Mouse (Mus musculus) limb, embryonic 12.5 days (tissue): Measurements from ENCODE around the gene Vmn1r172. TPM values are rescaled to one million over a fixed set of nuclear protein-coding genes. Genes with fewer than 3 reads are reported as not detected.
"Not testable (repeated sequence)": the region's sequence is repeated elsewhere in the genome, so short reads cannot be mapped to it uniquely, and the experiment has no call there.

Experiments
- ATAC-seq: fragments of 200-750 bp; cut with Nextera tagmentation; 2 replicates; pipeline ENCODE4 v1.8.0; 2017; ENCODE audit warnings: low read depth, moderate TSS enrichment; ENCODE audit not compliant: insufficient number of reproducible peaks, insufficient read depth, low FRiP score, low TSS enrichment
- H3K27ac ChIP-seq: fragments of 300-500 bp; sonication (generic); 2 replicates; pipeline ENCODE4 v1.5.1; 2016; ENCODE audit warnings: mild to moderate bottlenecking, moderate library complexity
- H3K27me3 ChIP-seq: fragments of 300-500 bp; sonication (generic); 2 replicates; pipeline ENCODE4 v1.6.1; 2016; ENCODE audit warnings: mild to moderate bottlenecking, moderate library complexity
- H3K36me3 ChIP-seq: fragments of 300-500 bp; sonication (generic); 2 replicates; pipeline ENCODE4 v1.6.1; 2016; ENCODE audit warnings: mild to moderate bottlenecking, moderate library complexity
- H3K4me1 ChIP-seq: fragments of 300-500 bp; sonication (generic); replicated peaks from 2 replicates; pipeline ENCODE4 v1.6.1; 2016
- H3K4me2 ChIP-seq: fragments of 300-500 bp; sonication (generic); 2 replicates; pipeline ENCODE4 v1.6.1; 2016; ENCODE audit warnings: mild to moderate bottlenecking, moderate library complexity
- H3K4me3 ChIP-seq: fragments of 300-500 bp; sonication (generic); replicated peaks from 2 replicates; pipeline ENCODE4 v1.5.1; 2016; ENCODE audit warnings: mild to moderate bottlenecking
- H3K9ac ChIP-seq: fragments of 300-500 bp; sonication (generic); replicated peaks from 2 replicates; pipeline ENCODE4 v1.6.1; 2016; ENCODE audit warnings: mild to moderate bottlenecking, moderate library complexity
- H3K9me3 ChIP-seq: fragments of 300-500 bp; sonication (generic); 2 replicates; pipeline ENCODE4 v1.6.1; 2016; ENCODE audit warnings: mild to moderate bottlenecking, moderate library complexity
- WGBS: fragments of 180-500 bp; shearing (Covaris S2); methylation state at CpG from one replicate; pipeline ENCODE4 v1.1.7; 2016; 5-methylcytosine and 5-hydroxymethylcytosine counted together
- polyA plus RNA-seq: library from polyadenylated mRNA; unstranded; fragments of >200 nt; fragmentation: Nextera tagmentation; extraction: Ambion mirVana; gene quantifications from 2 replicates; pipeline ENCODE4 v1.2.1, GENCODE M21; 2016

The Vmn1r172 gene
- polyA plus RNA-seq = not detected in 2 replicates

- WGBS = 63% methylated on average over 2 of the region's 2 CpGs
- H3K27ac ChIP-seq = no peak within 1 kb of the TSS
- no peak for ATAC-seq
Observed at GRCm38 (mm10) chr7:23658016-23658415, at the start of gene Vmn1r172. Vmn1r172 (plus strand) TSS chr7:23658316.

DNA sequence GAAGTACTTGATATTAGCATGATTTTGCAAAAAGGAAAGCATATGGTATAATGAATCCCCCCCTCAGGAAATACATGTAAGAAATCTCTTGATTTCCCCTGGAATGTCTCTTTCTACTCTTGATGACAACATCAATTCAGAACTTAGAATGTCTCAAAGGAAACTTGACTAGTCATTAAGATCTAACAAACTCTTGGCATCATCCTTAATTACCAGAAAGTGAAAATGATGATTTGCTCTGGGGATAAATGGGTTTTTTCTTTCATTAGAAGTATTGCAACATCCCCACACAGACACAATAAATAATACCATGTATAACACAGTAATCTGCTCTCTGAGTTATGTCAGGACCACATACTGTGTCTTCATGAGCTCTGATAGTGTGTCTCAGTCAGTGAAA lies 27.7 kb upstream of the Vmn1r172 start, which contains the start of gene Vmn1r171:
Gene Vmn1r171, plus strand, starts transcription at position 301 of the 400 bp plus-strand sequence.
- Histone ChIP-seq H3K9ac (no peak within 1 kb of the TSS), H3K4me1 (no peaks in the 10 kb centered on the region), H3K4me2 (no peak within 1 kb of the TSS), H3K27ac (no peak within 1 kb of the TSS), H3K9me3 (peaks cover 23% of the 10 kb centered on the region), H3K27me3 (no peaks in the 10 kb centered on the region), H3K36me3 (no peaks in the 10 kb centered on the region), H3K4me3 (no peak within 1 kb of the TSS)
- ATAC-seq = no peak

More at GRCm38 (mm10) chr7:23658016-23658415, at the start of gene Vmn1r172:
- Histone ChIP-seq H3K4me3 (no peak within 1 kb of the TSS), H3K4me1 (no peaks in the 10 kb centered on the region), H3K9ac (no peak within 1 kb of the TSS), H3K27me3 (no peaks in the 10 kb centered on the region), H3K9me3 (peaks cover 11% of the 10 kb centered on the region), H3K4me2 (no peak within 1 kb of the TSS), H3K36me3 (no peaks in the 10 kb centered on the region)

GRCm38 (mm10) chr7:23700403-23700802 lies 42.3 kb downstream of the Vmn1r172 start, which contains the start of gene Vmn1r173:
Vmn1r173 (plus strand) TSS chr7:23700703.
- 68% methylated on average over 1 of the region's 1 CpGs for WGBS
- H3K9ac ChIP-seq, H3K36me3 ChIP-seq, H3K4me2 ChIP-seq, H3K4me1 ChIP-seq, H3K27me3 ChIP-seq, ATAC-seq, H3K9me3 ChIP-seq, H3K4me3 ChIP-seq, H3K27ac ChIP-seq: not testable (repeated sequence)

Other genes starting within 250 kb of the Vmn1r172 start
- gene Vmn1r167, start 151.1 kb upstream of the Vmn1r172 start, polyA plus RNA-seq = not detected in 2 replicates
- not detected in 2 replicates for gene Vmn1r168, start 118.6 kb upstream of the Vmn1r172 start, polyA plus RNA-seq
- gene Vmn1r169, start 82.8 kb upstream of the Vmn1r172 start, polyA plus RNA-seq = not detected in 2 replicates
- not detected in 2 replicates for gene Vmn1r170, start 52.1 kb upstream of the Vmn1r172 start, polyA plus RNA-seq
- not detected in 2 replicates for gene Vmn1r171, start 27.6 kb upstream of the Vmn1r172 start, polyA plus RNA-seq
- not detected in 2 replicates for gene Vmn1r173, start 42.4 kb downstream of the Vmn1r172 start, polyA plus RNA-seq
- not detected in 2 replicates for gene Vmn1r174, start 94.0 kb downstream of the Vmn1r172 start, polyA plus RNA-seq
- not detected in 2 replicates for gene Vmn1r175, start 152.3 kb downstream of the Vmn1r172 start, polyA plus RNA-seq
- not detected in 2 replicates for gene Vmn1r176, start 179.1 kb downstream of the Vmn1r172 start, polyA plus RNA-seq
- gene Vmn1r177, start 208.1 kb downstream of the Vmn1r172 start, polyA plus RNA-seq = not detected in 2 replicates
- gene Vmn1r178, start 233.7 kb downstream of the Vmn1r172 start, polyA plus RNA-seq = not detected in 2 replicates